Mouse (Mus musculus) kidney, adult 18-20 months (tissue): ENCODE data around the gene Slc17a3.

ENCODE experiments used
- DNase-seq: peaks from one replicate; pipeline ENCODE4 v3.0.0; 2021

The Slc17a3 gene

GRCm38 (mm10) chr13:23879106-23879505, 39.9 kb downstream of the Slc17a3 start:
- no peak for DNase-seq

GRCm38 (mm10) chr13:23879636-23880035, 40.4 kb downstream of the Slc17a3 start:
- DNase-seq: no peak

- DNase-seq: no peak
Measured at GRCm38 (mm10) chr13:23885540-23885939, 46.3 kb downstream of the Slc17a3 start.

GRCm38 (mm10) chr13:23887026-23887725, 47.9 kb downstream of the Slc17a3 start:
- DNase-seq: no peak

- no peak for DNase-seq
Measured at GRCm38 (mm10) chr13:23889011-23889605, 49.9 kb downstream of the Slc17a3 start.

- no peak for DNase-seq
Measured at GRCm38 (mm10) chr13:23892592-23893268, 53.5 kb downstream of the Slc17a3 start.

GRCm38 (mm10) chr13:23893269-23893593, 54.0 kb downstream of the Slc17a3 start:
- no peak for DNase-seq

- no peak for DNase-seq
Measured at GRCm38 (mm10) chr13:23898242-23898641, 59.0 kb downstream of the Slc17a3 start.

GRCm38 (mm10) chr13:23906906-23907305, 67.7 kb downstream of the Slc17a3 start:
- DNase-seq: no peak

- DNase-seq: no peak
Measured at GRCm38 (mm10) chr13:23910121-23910520, 70.9 kb downstream of the Slc17a3 start.
